Mouse (Mus musculus): ENCODE measurements around the gene Cep350.

DNA sequence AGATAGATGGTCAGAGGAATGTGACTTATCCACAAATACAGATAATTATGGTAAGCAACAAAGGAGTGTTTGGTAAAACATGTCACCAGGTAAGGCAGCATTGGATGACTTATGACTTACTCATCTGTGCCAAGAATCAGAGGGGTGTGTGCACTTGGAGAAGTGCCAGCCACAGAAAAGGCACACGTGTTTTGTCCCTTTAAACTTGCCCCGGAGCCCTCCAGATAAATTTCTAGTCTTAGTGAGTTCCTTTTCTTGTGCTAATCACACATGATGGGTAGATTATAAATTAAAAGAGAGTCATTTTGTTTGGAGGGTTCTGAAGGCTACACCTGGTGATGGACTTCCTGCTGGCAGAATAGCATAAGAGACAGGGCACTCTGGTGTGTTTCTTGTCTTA lies 156.9 kb downstream of the Cep350 start:
- TF ChIP-seq CTCF (IDR thresholded peaks at IDR 0.05; ENCODE audit: low read depth, low read length) (no peak), POLR2A (IDR thresholded peaks at IDR 0.05; ENCODE audit: extremely low read depth, insufficient read depth, low read length) (no peak)
